Mouse (Mus musculus) liver, adult 2 months (tissue): ENCODE measurements at regions not wholly inside any gene's neighbourhood (a gene's known extent, or its start where the extent isn't known, plus 50 kb on each side); places are given as distances from the start of the nearest gene placed in this dataset.

Source experiments
- CTCF ChIP-seq: fragments of 200-500 bp; IDR thresholded peaks from 2 replicates; pipeline ENCODE4 v1.5.1; 2011; ENCODE audit warnings: low read depth, low read length, control low read depth
- POLR2A ChIP-seq: fragments of 200-500 bp; IDR thresholded peaks from 2 replicates; pipeline ENCODE4 v1.6.1; 2011; ENCODE audit warnings: low read length, control low read depth; ENCODE audit not compliant: insufficient read depth; ENCODE audit errors: extremely low read depth

GRCm38 (mm10) chr8:115423056-115423455 lies 284.5 kb downstream of the Maf start:
- TF ChIP-seq CTCF: no peak
- no peak for TF ChIP-seq POLR2A
